Mouse (Mus musculus) cerebellum, postnatal 14 days (tissue): ENCODE data around the gene Twf2.

Experiments used
- DNase-seq, 2 experiments: peaks; one replicate each; pipeline ENCODE4 v3.0.0; 2021; ENCODE audit warnings: mixed read lengths in 2 of 2

Twf2 gene

GRCm38 (mm10) chr9:106211680-106212593 is 9.0 kb downstream of the Twf2 start:
- peak; percentile 93 to 95 for DNase-seq

GRCm38 (mm10) chr9:106212594-106212981 is 9.7 kb downstream of the Twf2 start:
- DNase-seq: peak in 1 of 2 experiments; percentile 47

GRCm38 (mm10) chr9:106215341-106216125 is 12.6 kb downstream of the Twf2 start:
- no peak for DNase-seq

GRCm38 (mm10) chr9:106216971-106217370 is 14.1 kb downstream of the Twf2 start:
- DNase-seq: no peak

- no peak for DNase-seq
Observed at GRCm38 (mm10) chr9:106220894-106221523, 18.1 kb downstream of the Twf2 start.

GRCm38 (mm10) chr9:106222261-106222851 is 19.4 kb downstream of the Twf2 start, which contains the start of gene Tlr9:
Gene Tlr9 (plus strand): TSS chr9:106222598.
- no peak for DNase-seq

- DNase-seq: no peak
Observed at GRCm38 (mm10) chr9:106222994-106223393, 20.1 kb downstream of the Twf2 start.

GRCm38 (mm10) chr9:106225469-106226150 is 22.7 kb downstream of the Twf2 start:
- DNase-seq: no peak

- DNase-seq: peak; percentile 42 to 48
Observed at GRCm38 (mm10) chr9:106226151-106226682, 23.3 kb downstream of the Twf2 start.

- no peak for DNase-seq
Observed at GRCm38 (mm10) chr9:106227790-106228429, 25.0 kb downstream of the Twf2 start.

GRCm38 (mm10) chr9:106230051-106230733 is 27.3 kb downstream of the Twf2 start:
- DNase-seq: no peak

GRCm38 (mm10) chr9:106230734-106231106 is 27.8 kb downstream of the Twf2 start:
- DNase-seq: no peak

- no peak for DNase-seq
Observed at GRCm38 (mm10) chr9:106231220-106231619, 28.3 kb downstream of the Twf2 start.

GRCm38 (mm10) chr9:106231816-106232215 is 28.9 kb downstream of the Twf2 start:
- no peak for DNase-seq

GRCm38 (mm10) chr9:106232956-106233355 is 30.0 kb downstream of the Twf2 start:
- no peak for DNase-seq

GRCm38 (mm10) chr9:106233953-106234352 is 31.0 kb downstream of the Twf2 start:
- no peak for DNase-seq

- DNase-seq: no peak
Observed at GRCm38 (mm10) chr9:106235194-106235830, 32.4 kb downstream of the Twf2 start.

GRCm38 (mm10) chr9:106236156-106236817 is 33.4 kb downstream of the Twf2 start:
- DNase-seq: no peak

- no peak for DNase-seq
Observed at GRCm38 (mm10) chr9:106236818-106237211, 33.9 kb downstream of the Twf2 start.

GRCm38 (mm10) chr9:106237401-106237800 is 34.5 kb downstream of the Twf2 start:
- no peak for DNase-seq
